Mouse (Mus musculus) megakaryocyte, embryonic 14.5 days (primary cell): ENCODE measurements around the gene Recql.

ENCODE experiments used
- FLI1 ChIP-seq: IDR thresholded peaks from 2 replicates; pipeline ENCODE4 v1.6.1; 2012; ENCODE audit warnings: low read length, inconsistent platforms, mixed read lengths
- GATA1 ChIP-seq: IDR thresholded peaks from 3 replicates; pipeline ENCODE4 v1.6.1; 2012; ENCODE audit warnings: mixed read lengths, low read length, inconsistent platforms, borderline replicate concordance

- TF ChIP-seq GATA1 (no peak), FLI1 (no peak)
These were observed 8.9 kb upstream of the Recql start for GRCm38 (mm10) chr6:142395756-142396155.
